Mouse (Mus musculus): ENCODE data around the gene Armc2.
A peak's percentile ranks its signal among the peaks of the same experiment; 100 is the strongest.

The Armc2 gene

DNA sequence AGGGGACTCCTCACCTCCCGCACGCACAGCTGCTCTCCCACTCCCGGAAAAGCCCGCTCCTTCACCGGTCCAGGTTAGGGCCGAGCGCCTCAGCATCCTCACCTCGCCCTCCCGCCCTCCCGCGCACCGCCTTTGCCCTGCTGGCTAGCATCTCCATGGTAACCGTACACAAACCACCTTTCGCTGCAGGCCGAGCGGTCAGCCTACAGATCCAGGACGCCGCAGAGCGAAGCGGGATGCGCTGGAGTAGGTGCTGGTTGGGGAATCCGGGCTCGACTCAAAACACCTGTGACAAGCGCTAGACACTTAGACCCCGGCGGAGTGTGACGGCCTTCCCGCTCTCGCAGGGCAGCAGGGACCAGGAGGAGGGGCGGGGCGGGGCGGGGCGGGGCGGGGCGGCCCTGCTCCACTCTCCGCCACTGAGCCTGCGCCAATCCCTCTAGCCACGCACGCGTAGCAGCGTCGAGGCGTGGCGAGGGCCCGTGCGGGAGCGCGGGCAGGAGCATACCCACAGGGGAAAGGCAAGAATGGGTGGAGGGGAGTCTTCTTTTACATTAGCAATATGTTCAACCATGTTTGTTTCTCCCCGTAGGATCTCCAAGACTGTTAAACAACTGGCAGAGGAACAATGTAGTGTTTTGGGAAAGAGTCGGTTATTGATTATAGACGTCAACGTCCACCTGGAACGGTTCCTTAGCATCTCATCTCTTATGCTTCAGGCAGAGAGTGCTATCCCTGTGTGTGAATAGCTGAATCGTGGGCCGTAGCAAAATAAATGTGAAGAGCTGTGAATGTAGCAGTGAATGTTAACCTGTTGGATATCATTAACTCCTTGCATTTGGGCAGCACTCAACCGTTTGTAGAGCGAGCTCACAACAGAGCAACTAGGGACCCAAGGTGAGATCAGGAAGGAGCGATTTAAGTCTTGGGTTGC is at the start of gene Armc2:
Gene Armc2, minus strand, starts transcription at position 427 of the 934 bp plus-strand sequence.
- peak; percentile 75 for DNase-seq (ENCODE audit: low spot score)

DNA sequence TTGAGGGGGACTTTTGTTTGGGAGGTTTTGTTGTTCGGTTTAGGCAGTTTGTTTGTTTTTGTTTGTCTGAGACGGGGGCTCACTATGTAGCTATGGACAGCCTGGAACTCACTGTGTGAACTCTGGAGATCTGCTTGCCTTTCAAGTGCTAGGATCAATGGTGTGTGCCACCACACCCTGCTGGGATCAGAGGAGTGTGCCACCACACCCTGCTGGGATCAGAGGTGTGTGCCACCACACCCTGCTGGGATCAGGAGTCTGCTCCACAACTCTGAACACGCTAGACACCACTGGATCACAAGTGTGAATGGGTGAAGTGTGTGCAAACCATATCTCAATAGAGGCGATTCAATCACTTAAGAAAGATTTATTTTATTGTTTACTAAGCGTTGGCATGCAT is 46.2 kb upstream of the Armc2 start:
- no peak for DNase-seq (ENCODE audit: low spot score)

DNA sequence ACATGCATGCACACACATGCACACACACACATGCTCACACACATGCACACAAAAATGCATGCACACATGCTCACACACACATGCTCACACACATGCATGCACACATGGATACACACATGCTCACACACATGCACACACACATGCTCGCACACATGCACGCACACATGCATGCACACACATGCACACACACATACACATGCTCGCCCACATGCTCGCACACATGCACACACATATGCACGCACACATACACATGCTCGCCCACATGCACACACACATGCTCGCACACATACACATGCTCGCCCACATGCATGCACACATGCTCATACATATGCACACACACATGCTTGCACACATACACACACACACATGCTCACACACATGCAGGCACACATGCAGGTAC is 41.3 kb upstream of the Armc2 start:
- DNase-seq (ENCODE audit: low spot score) = no peak

DNA sequence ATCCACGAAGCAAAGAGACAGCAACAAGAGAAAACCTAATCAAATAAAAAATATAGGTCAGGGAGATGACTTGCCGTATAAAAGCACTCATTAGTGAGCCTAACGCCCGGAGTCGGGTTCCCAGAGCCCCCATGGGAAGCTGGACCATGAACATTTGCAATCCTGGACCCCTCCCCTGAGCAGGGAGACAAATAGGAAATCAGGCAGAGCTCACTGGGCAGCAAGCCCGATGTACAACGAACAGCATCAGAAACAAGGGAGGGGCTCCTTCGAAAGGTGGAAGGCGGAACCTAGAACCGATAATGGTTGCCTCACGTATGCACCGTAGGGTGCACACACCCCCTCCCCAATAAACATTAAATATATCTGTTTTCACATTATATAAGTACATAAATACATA is 39.5 kb upstream of the Armc2 start:
- no peak for DNase-seq (ENCODE audit: low spot score)

DNA sequence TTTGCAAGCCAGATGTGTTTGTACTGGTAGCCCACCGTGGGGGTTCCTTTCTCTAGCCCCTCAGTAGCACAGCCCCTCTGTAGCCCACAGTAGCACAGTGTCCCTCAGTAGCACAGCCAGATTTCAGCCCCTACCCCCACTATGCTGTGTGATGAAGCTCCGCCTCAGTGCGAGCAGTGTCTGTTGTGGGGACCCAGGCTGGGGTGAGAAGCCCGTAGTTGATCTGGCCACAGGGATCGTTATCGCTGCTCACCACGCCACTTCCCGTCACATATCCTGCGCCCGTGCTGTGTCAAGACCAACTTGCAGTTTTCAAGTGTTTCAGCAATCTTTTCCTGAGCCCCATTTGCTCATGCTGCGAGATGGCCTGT is 39.0 kb upstream of the Armc2 start:
- DNase-seq (ENCODE audit: low spot score) = no peak

DNA sequence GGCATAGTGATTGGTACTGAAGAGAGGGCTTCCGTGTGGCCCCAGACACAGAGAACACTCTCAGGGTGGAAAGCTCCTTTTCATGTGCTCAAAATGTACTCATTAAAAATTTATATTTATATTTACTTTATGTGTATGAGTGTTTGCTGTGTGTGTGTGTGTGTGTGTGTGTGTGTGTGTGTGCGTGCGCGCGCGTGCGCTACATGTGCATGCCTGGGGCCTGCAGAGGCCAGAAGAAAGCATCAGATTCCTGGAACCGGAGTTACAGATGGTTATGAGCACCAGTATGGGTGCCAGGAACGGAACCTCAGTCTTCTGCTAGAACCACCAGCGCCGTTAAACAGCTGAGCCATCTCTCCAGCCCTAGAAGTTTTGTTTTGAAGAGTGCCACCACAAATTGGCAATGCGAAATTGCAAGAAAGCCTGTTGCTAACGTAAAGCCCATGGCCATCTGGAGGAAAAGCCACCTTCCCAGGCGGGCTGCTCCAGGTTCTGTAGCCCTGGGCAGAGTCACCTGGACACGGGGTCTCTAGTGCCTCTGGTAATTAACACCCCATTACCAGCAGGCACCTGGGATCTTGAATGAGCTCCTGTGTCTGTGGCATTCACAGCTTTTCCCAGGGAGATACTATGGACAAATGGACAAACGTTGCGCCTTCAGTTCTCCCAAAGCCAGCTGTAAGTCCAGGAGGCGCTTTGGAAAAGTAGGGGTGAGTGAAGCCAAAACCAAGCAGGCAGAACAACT is 38.4 kb upstream of the Armc2 start:
- DNase-seq (ENCODE audit: low spot score) = no peak

DNA sequence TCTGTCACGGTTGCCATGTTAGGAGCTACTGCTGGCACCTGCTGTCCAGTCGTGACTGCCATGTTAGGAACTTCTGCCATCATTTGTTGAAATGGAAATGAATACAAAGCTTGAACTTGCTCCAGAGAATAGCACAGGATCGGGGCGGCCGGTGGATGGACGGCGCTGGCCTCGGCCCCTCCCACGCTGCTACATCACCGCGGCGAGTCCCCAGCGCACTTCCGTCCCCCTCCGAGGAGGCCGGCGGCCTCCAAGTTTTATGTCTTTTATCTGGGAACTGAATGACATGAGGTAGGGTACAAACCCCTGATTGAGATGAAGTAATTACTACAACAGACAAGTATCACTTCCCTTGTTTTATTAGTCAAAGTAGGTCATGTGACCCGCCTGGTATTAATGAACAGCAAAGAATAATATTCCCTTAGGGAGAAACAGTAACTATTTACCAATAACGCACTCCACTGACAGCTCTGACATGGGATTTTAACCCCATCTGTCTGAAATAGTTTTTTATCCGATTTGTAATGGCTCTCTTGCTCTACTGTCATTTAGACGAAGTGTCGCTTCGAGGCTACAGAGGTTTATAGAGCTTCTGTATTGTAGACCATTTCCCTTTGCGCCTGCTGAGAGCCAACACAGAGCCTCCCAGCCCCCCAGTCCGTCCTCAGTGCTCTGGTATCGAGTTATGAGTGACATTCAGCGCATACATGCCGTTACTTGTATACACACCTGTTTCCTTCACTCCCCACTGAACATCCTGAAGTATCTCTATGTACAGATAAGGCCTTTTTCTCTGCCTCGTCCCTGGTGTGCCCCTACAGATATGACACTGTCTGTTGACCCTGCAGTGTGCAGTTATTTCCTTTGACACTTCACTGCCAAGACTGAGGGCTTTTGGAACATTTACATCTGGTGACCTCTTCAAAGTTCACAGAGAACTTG is 37.3 kb upstream of the Armc2 start:
- no peak for DNase-seq (ENCODE audit: low spot score)

DNA sequence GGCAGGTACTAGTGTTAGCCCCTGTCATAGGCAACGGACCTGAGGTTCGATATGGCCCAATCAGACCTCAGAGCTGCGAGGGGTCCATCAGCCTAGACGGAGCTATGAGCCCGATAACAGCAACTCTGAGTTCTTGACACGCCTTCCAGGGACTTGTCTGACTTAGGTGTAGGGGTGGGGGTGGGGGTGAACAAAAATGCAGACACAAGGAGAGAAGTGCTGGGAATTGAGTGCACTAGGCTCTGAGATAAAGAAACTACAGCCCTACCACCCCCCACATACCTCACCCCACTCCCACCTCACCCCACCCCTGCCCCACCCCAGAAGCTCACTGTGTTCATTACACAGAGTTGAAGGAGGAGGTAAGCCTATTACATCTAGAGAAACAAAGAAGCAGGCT is 32.8 kb upstream of the Armc2 start:
- no peak for DNase-seq (ENCODE audit: low spot score)

DNA sequence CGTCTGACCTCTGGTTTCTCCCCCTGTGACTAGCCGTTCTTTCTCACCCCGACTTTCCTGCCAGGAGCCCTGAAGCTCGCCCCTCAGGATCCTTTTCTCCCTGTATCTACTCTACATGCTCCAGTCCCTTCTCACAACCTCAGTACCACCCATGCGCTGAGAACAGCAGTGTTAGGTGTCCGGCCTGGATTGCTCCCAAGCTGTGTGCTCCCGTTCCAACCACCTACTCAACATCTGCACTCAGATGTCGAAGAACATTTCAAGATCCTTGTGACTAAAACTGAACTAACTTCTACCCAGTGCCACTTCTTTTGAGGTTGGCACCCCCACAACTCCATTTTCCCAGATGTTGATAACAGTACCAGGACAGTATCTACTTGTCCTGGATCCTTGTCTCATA is 30.4 kb upstream of the Armc2 start:
- no peak for DNase-seq (ENCODE audit: low spot score)

DNA sequence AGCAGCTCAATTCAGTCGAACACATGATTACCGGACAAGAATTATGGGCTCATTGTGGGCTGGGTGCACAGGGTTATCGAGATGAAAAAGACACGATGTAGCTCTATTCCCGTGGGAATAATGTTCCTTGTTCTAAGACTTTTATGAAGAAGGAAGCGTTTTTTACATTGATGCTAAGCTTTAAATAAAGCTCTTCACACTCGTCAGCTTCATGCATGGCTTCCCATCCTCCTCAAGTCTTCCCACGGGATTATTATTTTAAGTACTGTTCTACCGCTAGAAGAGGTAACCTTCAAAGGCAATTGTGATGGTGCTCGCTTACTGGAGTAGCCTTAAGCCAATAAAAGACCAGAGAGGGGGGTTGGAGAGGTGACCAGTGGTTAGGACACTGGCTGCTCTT is 26.3 kb upstream of the Armc2 start:
- no peak for DNase-seq (ENCODE audit: low spot score)

DNA sequence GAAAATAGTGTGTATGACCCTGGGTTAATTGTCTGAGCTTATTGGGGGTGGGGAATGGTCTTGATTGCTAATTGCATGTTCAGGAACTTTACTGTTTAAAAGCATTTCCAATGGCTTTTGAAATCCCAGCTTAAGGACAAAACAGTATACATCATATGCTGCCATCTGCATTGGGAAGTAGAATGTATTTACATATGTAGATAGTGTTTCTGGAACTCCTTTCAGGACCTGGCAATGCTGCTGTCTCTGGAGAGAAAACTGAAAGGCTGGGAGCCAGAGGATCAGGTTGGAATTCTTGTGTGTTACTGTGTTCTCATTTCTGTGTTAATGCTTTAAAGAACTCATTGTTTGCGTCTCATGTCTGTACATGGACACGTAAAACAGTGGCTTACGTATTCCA is 25.1 kb upstream of the Armc2 start:
- DNase-seq (ENCODE audit: low spot score) = no peak

DNA sequence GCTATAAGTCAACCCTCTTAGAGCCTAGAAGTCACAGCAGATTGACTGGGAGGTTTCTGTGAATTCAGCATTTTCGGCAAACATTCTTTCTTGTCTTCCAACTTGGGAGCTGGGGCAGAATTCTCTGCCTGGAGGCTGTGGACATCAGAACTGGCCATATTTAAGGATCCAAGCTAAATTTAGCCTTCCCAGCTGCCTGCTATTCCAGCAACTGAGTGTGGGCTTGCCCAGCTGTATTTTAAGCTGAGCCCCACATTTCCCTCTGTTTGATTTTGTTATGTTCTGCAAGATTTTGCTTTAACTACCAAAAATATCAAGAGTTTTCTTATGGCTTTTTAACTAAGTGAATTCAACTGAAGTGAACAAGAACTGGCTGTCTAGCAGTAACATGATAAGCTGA is 24.6 kb upstream of the Armc2 start:
- no peak for DNase-seq (ENCODE audit: low spot score)

DNA sequence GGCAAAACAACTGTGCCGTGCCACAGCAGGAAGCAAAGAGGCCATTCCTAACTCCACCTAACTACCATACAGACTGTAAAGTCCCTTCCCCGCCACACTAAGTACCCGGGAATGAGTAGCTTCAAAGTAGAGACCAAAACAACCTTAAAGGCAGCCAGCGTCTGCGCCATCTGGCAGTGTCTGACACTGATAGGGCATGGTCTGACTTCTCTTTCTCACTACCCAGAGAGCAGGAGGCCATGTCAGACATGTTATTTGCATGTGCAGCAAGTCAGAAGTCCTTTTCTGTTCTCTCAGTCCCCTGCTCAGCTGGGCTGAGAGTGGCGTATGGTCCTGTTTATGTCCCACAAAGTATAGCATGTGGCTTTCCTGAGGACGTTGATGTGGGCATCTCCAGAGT is 23.8 kb upstream of the Armc2 start:
- no peak for DNase-seq (ENCODE audit: low spot score)

DNA sequence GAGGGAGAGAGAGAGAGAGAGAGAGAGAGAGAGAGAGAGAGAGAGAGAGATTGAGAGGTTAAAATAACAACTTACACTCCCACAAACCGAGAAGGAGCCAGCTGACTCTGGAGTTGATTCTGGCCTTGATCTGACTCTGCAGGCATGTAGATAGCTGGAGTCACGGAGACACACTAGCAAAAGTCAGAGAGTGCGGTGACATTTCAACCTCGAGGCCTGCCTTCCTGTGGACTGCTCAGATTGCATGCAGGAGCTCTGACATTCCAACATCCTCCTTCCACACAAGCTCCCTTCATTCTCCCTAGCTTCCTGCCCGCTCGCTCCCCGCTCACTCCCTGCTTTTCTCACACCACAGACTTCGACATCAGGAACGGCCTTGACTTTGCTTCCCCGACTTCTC is 20.3 kb upstream of the Armc2 start:
- DNase-seq (ENCODE audit: low spot score) = no peak

DNA sequence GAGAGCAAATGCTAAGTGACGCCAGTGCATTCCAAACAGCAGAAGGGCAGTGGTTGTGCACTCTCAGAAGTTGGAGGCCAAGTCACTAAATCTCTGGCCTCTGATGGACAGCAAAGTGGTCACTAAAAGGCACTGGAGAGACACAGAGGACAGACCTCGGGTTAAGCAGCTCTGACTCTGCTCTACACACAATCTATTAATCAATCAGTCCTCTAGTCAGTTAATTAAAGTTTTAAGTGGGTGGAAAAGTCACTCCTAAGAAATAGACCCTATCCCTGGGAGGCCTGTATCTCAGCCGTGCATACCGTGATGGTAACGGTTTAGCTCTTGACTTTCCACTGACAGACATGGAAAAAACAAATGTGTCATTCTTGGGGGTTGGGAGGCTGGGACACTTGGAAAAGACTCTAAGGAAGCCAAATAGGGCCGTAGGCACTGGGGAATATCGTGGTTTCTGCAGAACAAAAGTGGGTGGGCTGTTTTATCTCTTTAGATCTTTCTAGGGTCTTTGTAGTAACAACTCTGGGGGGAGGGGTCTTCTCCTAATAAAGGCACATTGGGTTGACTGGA is 19.1 kb upstream of the Armc2 start:
- no peak for DNase-seq (ENCODE audit: low spot score)

DNA sequence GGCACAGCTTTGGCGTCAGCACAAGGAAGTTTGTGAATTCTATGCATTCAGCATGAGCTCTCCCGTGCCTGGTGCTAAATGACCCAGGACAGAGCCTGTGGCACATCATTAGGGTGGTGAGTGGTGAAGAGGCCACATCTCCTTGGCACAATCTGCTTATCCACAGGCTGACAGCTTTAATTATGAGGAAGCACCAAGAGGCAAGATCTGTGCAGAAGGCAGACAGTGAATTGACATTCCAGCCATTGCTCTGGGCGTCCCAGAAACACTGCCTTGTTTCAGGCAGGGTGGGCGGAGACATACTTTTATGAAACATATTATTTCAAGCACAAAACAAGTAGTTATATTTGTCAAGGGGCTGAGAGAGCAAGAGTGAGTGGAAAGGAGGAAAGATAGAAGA is 18.6 kb upstream of the Armc2 start:
- no peak for DNase-seq (ENCODE audit: low spot score)

DNA sequence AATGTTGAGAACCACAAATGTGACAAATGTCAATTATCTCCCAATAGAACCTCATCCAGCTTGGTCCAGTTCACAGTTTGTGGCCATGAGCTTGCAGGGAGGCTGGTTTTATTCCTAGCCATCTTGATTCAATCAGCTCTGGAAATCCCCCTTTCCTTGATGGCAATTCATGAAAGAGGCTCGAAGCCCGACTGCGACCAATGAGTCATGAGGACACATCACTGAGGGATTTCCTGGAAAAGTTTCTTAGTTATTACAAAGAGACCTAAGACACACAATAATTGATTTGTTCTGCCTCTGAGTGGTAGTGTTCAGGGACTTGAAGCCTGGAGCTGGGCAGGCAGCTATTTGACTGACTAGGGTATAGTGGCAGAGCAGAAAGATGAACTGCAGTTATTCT is 15.3 kb upstream of the Armc2 start:
- no peak for DNase-seq (ENCODE audit: low spot score)

DNA sequence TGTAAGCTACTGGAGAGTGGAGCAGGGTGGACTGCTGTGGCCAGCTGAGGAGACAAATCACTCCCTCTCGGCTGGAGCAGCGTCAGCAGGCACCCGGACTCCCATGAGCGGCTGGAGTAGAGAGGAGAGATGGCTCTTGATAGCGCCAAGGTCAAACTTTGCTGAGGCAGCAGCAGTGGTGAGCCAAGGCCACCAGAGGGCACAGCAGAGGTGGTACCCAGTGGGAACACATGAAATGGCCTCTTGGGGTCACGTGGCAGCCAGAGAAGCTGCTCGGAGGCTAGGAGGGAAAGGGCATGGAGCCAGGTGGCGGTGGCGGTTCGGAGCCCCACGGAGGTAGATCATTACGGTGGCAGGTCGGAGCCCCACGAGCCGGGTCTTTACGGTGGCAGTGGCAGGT is 12.8 kb upstream of the Armc2 start:
- DNase-seq (ENCODE audit: low spot score) = peak; percentile 84

DNA sequence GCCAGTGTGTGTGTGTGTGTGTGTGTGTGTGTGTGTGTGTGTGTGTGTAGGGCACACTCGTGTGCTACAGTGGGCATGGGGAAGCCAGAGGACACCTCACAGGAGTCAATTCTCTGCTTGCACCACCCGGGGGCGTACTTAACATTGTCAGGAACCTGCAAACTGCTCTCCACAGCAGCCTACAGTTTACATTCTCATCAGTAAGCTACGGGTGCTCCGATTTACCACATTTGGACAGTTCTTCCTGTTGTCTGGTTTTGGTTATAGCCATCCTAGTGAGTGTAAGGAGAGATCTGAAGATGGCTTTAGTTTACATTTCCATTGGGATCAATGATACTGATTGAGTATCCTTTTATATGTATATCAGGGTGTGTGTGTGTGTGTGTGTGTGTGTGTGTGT is 11.3 kb upstream of the Armc2 start:
- no peak for DNase-seq (ENCODE audit: low spot score)

DNA sequence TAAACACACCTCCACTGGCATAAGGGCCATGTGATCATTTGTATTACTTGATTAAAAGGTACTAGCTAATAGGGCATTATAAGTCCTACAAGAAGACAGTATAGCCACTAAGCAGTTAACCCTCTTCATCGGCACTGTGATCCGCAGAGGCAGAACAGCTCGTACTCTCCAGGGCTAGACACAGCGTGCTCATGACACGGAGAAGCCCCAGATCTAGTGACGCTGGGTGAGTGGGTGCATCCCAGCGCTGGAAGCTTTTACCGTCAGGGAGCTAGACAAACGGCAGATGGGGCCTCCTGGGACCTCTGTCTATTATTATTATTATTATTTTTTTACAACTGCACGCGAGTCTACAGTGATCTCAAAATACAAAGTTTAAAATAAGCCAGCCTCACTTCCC is 9.1 kb upstream of the Armc2 start:
- no peak for DNase-seq (ENCODE audit: low spot score)

DNA sequence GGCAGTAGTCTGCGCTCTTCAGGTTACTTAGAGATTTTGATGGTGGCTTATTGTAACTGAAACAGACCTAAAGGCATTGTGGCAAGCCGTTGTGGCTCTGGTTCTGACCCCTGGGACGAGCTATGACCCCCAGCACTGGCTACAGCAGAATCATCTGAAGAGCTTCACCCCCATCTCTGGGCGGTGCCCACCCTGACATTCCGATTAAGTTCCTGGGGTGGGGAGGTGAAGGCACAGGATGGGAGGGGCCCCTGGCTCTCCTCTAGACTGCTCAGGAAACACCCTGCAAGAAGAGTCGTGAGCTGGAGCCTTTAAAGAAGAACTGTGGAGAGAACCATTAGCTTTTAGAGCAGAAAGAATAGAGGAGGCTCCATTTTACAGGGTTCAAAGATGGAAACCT is 6.2 kb upstream of the Armc2 start:
- no peak for DNase-seq (ENCODE audit: low spot score)

DNA sequence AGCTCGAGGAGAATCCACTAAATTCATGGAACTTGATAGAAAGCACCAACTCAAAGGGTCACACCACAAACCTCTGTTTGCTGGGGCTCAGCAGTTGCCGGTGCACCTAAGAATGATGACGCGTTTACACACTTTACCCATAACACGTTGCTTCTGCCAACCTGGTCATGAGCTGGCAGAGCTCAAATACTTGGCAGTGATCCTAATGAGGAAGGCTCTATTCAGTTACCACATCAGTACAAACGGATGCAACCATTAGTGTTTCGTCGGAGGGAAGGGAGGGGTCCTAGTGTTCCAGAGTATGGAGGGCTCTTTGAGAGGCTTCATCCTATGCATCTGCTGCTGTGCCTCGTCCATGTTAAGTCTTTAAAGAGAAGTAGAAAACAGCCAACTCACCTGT is 3.3 kb upstream of the Armc2 start:
- DNase-seq (ENCODE audit: low spot score) = no peak

Data from ovary, postnatal 36 days (tissue).